8 mouse cellular contexts compared by ENCODE assay signal in the genomic region with DNA sequence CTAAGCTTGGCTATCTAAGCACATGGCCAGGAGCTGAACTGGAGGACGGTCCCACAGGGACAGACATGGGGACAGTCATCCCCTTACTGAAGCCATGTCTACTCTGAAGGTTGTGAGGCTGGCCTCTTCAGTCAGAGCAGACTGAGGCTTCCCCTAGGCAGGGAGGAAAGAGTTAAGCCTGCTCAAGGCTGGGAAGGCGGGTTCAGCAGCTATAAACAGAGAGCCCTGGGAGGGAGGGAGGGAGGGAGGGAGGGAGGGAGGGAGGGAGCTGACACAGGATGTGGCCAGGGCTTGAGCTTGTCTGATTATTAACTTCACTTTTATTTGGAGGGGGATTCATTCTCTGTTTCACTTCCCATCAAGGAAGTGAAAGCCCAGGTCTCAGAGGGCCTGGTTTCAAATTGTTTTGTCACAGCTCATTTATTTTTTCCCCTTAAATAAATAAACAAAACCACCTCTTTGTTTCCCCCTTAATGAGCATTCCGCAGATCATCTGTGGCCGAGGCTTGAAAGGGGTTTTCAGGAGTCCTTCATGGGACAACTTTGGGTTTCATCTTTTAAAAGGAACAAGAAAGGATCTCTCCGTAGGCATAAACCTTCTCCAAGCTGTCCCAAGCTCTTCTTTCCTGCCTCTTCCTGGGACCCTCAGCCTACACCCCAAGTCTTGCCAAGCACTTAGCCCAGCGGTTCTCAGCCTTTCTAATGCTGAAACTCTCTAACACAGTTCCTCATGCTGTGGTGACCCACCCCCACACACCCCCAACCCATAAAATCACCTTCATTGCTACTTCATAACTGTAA. TPM values are rescaled to one million over a fixed set of nuclear protein-coding genes. Genes with fewer than 3 reads are reported as not detected.
DNase-seq lines count a peak whose midpoint lies in the region; ATAC-seq and TF ChIP-seq lines count a peak whose summit lies in the region.

No protein-coding gene starts in this region.

- peaks cover 13 to 45% of the 10 kb centered on the region in 2 experiments for H3K4me1 ChIP-seq in CH12.LX (ENCODE audit: control insufficient read depth in 1 of 2, insufficient read depth in 2 of 2)
- peaks cover 13% of the 10 kb centered on the region for H3K4me1 ChIP-seq in bone marrow, adult 2 months (ENCODE audit: control insufficient read depth, insufficient read depth, low read length)
- peaks cover 44% of the 10 kb centered on the region for H3K4me1 ChIP-seq in heart, embryonic 10.5 days
- peaks cover 26% of the 10 kb centered on the region for H3K4me1 ChIP-seq in kidney, embryonic 14.5 days (ENCODE audit: control insufficient read depth, insufficient read depth, low read length)
- peaks cover 26% of the 10 kb centered on the region for H3K4me1 ChIP-seq in stomach, embryonic 14.5 days (ENCODE audit: control insufficient read depth, insufficient read depth, low read length)

- peak overlapping the region; percentile 90 for H3K4me2 ChIP-seq in CH12.LX (ENCODE audit: insufficient read depth, low read depth, poor library complexity, severe bottlenecking)
- peak overlapping the region; percentile 76 for H3K4me2 ChIP-seq in kidney, embryonic 14.5 days (replicated peaks; ENCODE audit: low read depth, low read length)
- H3K4me2 ChIP-seq in stomach, embryonic 14.5 days (replicated peaks; ENCODE audit: low read depth, low read length) = peak overlapping the region; percentile 75

- DNase-seq in CH12.LX (ENCODE audit: extremely low read depth) = peak; percentile 81
- DNase-seq in heart, embryonic 10.5 days (ENCODE audit: low spot score) = no peak
- DNase-seq in cerebellum, postnatal 25 days = no peak
- DNase-seq in left cerebral cortex, postnatal 10 days (ENCODE audit: extremely low spot score in 1 of 2, low spot score in 2 of 2) = no peak

- no peaks in the 10 kb centered on the region for H3K27me3 ChIP-seq in CH12.LX (replicated peaks)
- 0 out of 2 replicates have a peak, but pooled peaks cover 3% of the 10 kb centered on the region for H3K27me3 ChIP-seq in heart, embryonic 10.5 days (ENCODE audit: insufficient read depth, poor library complexity, severe bottlenecking)
- no peaks in the 10 kb centered on the region for H3K27me3 ChIP-seq in kidney, embryonic 14.5 days (ENCODE audit: control insufficient read depth, insufficient read depth, low read length)
- no peaks in the 10 kb centered on the region for H3K27me3 ChIP-seq in stomach, embryonic 14.5 days (ENCODE audit: control insufficient read depth, insufficient read depth, low read length)

- H3K36me3 ChIP-seq in CH12.LX (replicated peaks in 1 of 2; ENCODE audit: control insufficient read depth in 1 of 2, insufficient read depth in 1 of 2, low read length in 1 of 2) = peaks cover 13 to 28% of the 10 kb centered on the region in 2 experiments
- peaks cover 6% of the 10 kb centered on the region; the same call in 1 of the 2 replicates for H3K36me3 ChIP-seq in heart, embryonic 10.5 days
- peaks cover 4% of the 10 kb centered on the region; the same call in 1 of the 2 replicates for H3K36me3 ChIP-seq in kidney, embryonic 14.5 days (ENCODE audit: control insufficient read depth, insufficient read depth, low read length)
- H3K36me3 ChIP-seq in stomach, embryonic 14.5 days (ENCODE audit: control insufficient read depth, insufficient read depth, low read length) = no peaks in the 10 kb centered on the region

- no peaks in the 10 kb centered on the region for H3K9me3 ChIP-seq in CH12.LX (replicated peaks; ENCODE audit: low read length)
- no peaks in the 10 kb centered on the region for H3K9me3 ChIP-seq in heart, embryonic 10.5 days
- no peaks in the 10 kb centered on the region for H3K9me3 ChIP-seq in kidney, embryonic 14.5 days (ENCODE audit: control insufficient read depth, low read length)
- no peaks in the 10 kb centered on the region for H3K9me3 ChIP-seq in stomach, embryonic 14.5 days (ENCODE audit: control insufficient read depth, low read depth, low read length)

- dilution Hi-C loops in CH12.LX (cut with MboI; ENCODE audit: extremely low pct_ligation_motif_present, extremely low pct_unique_long_range_greater_than_20kb, low sequenced_read_pairs) = no loop called here

- peak overlapping the region; percentile 92 for H3K27ac ChIP-seq in CH12.LX (ENCODE audit: insufficient read depth, low read depth)
- H3K27ac ChIP-seq in bone marrow, adult 2 months (ENCODE audit: control insufficient read depth, insufficient read depth, low read depth, low read length, poor library complexity) = peak overlapping the region; percentile 65
- H3K27ac ChIP-seq in heart, embryonic 10.5 days = peak overlapping the region; percentile 100
- H3K27ac ChIP-seq in kidney, embryonic 14.5 days (ENCODE audit: low read depth, low read length) = peak overlapping the region; percentile 99
- H3K27ac ChIP-seq in stomach, embryonic 14.5 days (ENCODE audit: low read length) = peak overlapping the region; percentile 98

- intact Hi-C loops in left cerebral cortex, postnatal 10 days (cut with DNase I) = no loop called here

- WGBS in bone marrow, adult 2 months = 12% methylated on average over 6 of the region's 6 CpGs
- 20% methylated on average over 6 of the region's 6 CpGs for WGBS in heart, embryonic 10.5 days
- WGBS in kidney, embryonic 14.5 days = 1% methylated on average over 6 of the region's 6 CpGs
- WGBS in stomach, embryonic 14.5 days = 6% methylated on average over 5 of the region's 6 CpGs

- no peak for TF ChIP-seq CTCF in CH12.LX (conservative IDR thresholded peaks at IDR 0.05 in 1 of 2, IDR thresholded peaks at IDR 0.05 in 1 of 2; ENCODE audit: low read depth in 2 of 2, low read length in 2 of 2)
- no peak for TF ChIP-seq CTCF in bone marrow, adult 2 months (IDR thresholded peaks at IDR 0.05; ENCODE audit: control insufficient read depth, insufficient read depth, low read length)

- in situ Hi-C loops in CH12.LX (cut with MboI; ENCODE audit: low pct_ligation_motif_present, low pct_unique_long_range_greater_than_20kb, low sequenced_read_pairs) = no loop called here

- TF ChIP-seq POLR2A in CH12.LX (IDR thresholded peaks at IDR 0.05; ENCODE audit: low read depth, low read length) = no peak; the same call in 1 of the 2 replicates
- TF ChIP-seq POLR2A in bone marrow, adult 2 months (IDR thresholded peaks at IDR 0.05; ENCODE audit: borderline replicate concordance, control insufficient read depth, low read depth, low read length) = no peak

- H3K9ac ChIP-seq in CH12.LX (ENCODE audit: insufficient read depth, low read depth) = peak overlapping the region; percentile 93
- H3K9ac ChIP-seq in kidney, embryonic 14.5 days (ENCODE audit: low read depth, low read length) = peak overlapping the region; percentile 45; the same call in 1 of the 2 replicates
- H3K9ac ChIP-seq in stomach, embryonic 14.5 days (replicated peaks; ENCODE audit: low read depth, low read length) = no peak overlapping the region; the same call in 1 of the 2 replicates

- 0 out of 2 replicates have a peak, but pooled peaks cover 4% of the 10 kb centered on the region for H3K79me2 ChIP-seq in CH12.LX (replicated peaks; ENCODE audit: control insufficient read depth, extremely low read depth, insufficient read depth, poor library complexity, severe bottlenecking)

- ATAC-seq in kidney, embryonic 14.5 days (ENCODE audit: low FRiP score, low TSS enrichment) = peak; percentile 81
- ATAC-seq in megakaryocyte, adult 5-6 weeks (ENCODE audit: poor library complexity, severe bottlenecking) = peak; percentile 13; the same call in 1 of the 2 replicates
- peak; percentile 62 for ATAC-seq in stomach, embryonic 14.5 days (ENCODE audit: insufficient number of reproducible peaks, insufficient read depth, low FRiP score, low read depth)

- peak; percentile 85 for TF ChIP-seq EP300 in CH12.LX (IDR thresholded peaks at IDR 0.05; ENCODE audit: low read length)

- H3K4me3 ChIP-seq in CH12.LX (replicated peaks in 1 of 3; ENCODE audit: low read depth in 2 of 3, low read length in 2 of 3, poor library complexity in 1 of 3) = peak overlapping the region; percentile 68 to 79 (median 69)
- H3K4me3 ChIP-seq in bone marrow, adult 2 months (replicated peaks; ENCODE audit: control insufficient read depth, low read depth, low read length) = peak overlapping the region; percentile 2
- peak overlapping the region; percentile 1; the same call in 1 of the 2 replicates for H3K4me3 ChIP-seq in heart, embryonic 10.5 days
- H3K4me3 ChIP-seq in kidney, embryonic 14.5 days (ENCODE audit: low read length) = peak overlapping the region; percentile 9; the same call in 1 of the 2 replicates
- peak overlapping the region; percentile 16 for H3K4me3 ChIP-seq in stomach, embryonic 14.5 days (ENCODE audit: low read depth, low read length)

- no peak for TF ChIP-seq RAD21 in CH12.LX (IDR thresholded peaks at IDR 0.05; ENCODE audit: low read depth, low read length)

TF ChIP-seq in CH12.LX, 34 proteins besides CTCF, POLR2A, EP300 and RAD21 (continues in another document):
- TF ChIP-seq MAFK (IDR thresholded peaks at IDR 0.05; ENCODE audit: insufficient replicate concordance, low read length) (0 out of 2 replicates have a peak, but pooled peaks have one; percentile 47), POLR2AphosphoS2 (IDR thresholded peaks at IDR 0.05; ENCODE audit: low read depth, low read length) (no peak), USF1 (IDR thresholded peaks at IDR 0.05; ENCODE audit: low read depth, low read length) (no peak), NELFE (IDR thresholded peaks at IDR 0.05; ENCODE audit: low read depth, low read length) (no peak), SMC3 (IDR thresholded peaks at IDR 0.05; ENCODE audit: low read depth, low read length) (no peak), UBTF (IDR thresholded peaks at IDR 0.05; ENCODE audit: low read depth, low read length) (no peak; the same call in 1 of the 2 replicates), ETS1 (conservative IDR thresholded peaks at IDR 0.05; ENCODE audit: low read depth, low read length) (peak; percentile 75), TCF12 (IDR thresholded peaks at IDR 0.05; ENCODE audit: low read depth, low read length) (peak; percentile 63), ZKSCAN1 (IDR thresholded peaks at IDR 0.05; ENCODE audit: borderline replicate concordance, low read depth, low read length) (no peak), CHD1 (IDR thresholded peaks at IDR 0.05; ENCODE audit: low read depth, low read length) (0 out of 2 replicates have a peak, but pooled peaks have one; percentile 26), KAT2A (IDR thresholded peaks at IDR 0.05; ENCODE audit: insufficient replicate concordance, low read length) (no peak)

RNA-seq across cellular contexts. Expression of gene Zfp36l1, which starts 17.9 kb away (rescaled TPM):
- 42.3 and 50.7 TPM in 2 replicates for total RNA-seq in CH12.LX (2012; rRNA removed)
- 26.2 and 32.7 TPM in 2 replicates for total RNA-seq in CH12.LX (2014; rRNA removed)
- 175 and 192 TPM in 2 replicates for polyA plus RNA-seq in CH12.LX (2012; ENCODE audit: insufficient read length, low read depth)
- polyA plus RNA-seq in bone marrow, adult 2 months (2011; ENCODE audit: insufficient read depth, insufficient read length, low replicate concordance, missing spikeins) = 20.1 and 33.6 TPM in 2 replicates
- polyA plus RNA-seq in heart, embryonic 10.5 days (2016; fragmentation: Nextera tagmentation; extraction: Ambion mirVana) = 90.2 and 114 TPM in 2 replicates
- polyA plus RNA-seq in kidney, embryonic 14.5 days (2014; fragmentation: Nextera tagmentation; extraction: Ambion mirVana) = 166 and 175 TPM in 2 replicates
- 15.6 and 21.0 TPM in 2 replicates for total RNA-seq in megakaryocyte, adult 5-6 weeks (2015)
- total RNA-seq in megakaryocyte, adult 5-6 weeks (2017) = 3.8 and 5.4 TPM in 2 replicates
- 228 and 245 TPM in 2 replicates for polyA plus RNA-seq in stomach, embryonic 14.5 days (2014; fragmentation: Nextera tagmentation; extraction: Ambion mirVana)
- total RNA-seq in left cerebral cortex, postnatal 10 days (2021) = 10 to 100 TPM; 36.4 to 46.9 TPM

Comparison
In these comparisons a context has a peak if more than half of its experiments do, and no peak if none do; other contexts are left out.
1. H3K4me3 ChIP-seq: peak in every context shown above with its lines; median percentile 69 in CH12.LX; 16 in stomach, embryonic 14.5 days; 9 in kidney, embryonic 14.5 days; 2 in bone marrow, adult 2 months; 1 in heart, embryonic 10.5 days.
2. ATAC-seq: peak in every context shown above with its lines; median percentile 81 in kidney, embryonic 14.5 days; 62 in stomach, embryonic 14.5 days; 13 in megakaryocyte, adult 5-6 weeks.